Mouse (Mus musculus): ENCODE results near the gene Slc25a48. TPM values are rescaled to one million over a fixed set of nuclear protein-coding genes. Genes with fewer than 3 reads are reported as not detected.

The Slc25a48 gene
- polyA plus RNA-seq, 1 experiment: 0.02 TPM

DNA sequence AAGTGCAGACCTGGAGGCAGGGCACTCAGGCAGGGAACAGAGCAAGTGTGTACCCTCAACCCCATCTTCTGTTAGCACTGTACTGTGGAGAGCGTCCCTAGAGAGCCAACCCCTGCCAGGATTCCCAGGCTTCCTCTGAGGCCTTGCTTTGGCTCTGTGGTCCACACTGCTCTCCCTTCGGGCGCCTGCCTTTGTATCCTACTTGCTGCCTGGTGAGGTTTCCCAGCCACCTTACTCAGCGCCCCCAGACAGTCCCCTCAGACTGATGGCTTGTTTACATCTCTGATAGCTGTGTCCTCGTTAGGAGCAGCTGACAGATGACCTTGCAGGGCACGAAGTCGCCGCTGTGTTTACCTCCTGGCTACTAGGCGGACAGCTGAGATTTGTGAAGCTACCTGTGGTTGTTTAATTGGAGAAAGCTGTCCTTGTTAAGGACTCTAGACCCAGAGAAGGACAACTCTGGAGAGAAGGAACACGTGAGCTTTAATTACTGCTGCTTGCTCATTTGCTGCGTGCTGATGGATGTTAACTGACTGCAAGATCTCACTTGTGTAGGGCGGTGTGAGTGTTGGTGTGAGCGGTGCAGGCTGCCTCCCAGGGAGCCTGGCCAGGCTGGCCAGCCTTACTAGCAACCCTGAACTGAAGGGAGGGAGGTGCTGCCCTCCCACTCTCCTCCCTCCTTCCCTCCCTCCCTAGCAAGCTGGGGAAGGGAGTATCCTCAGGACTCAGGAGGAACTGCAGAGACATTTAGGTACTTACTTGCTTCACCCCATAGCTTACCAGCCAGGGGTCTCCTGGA is 19.3 kb upstream of the Slc25a48 start:
- H3K4me1 ChIP-seq (ENCODE audit: control insufficient read depth, insufficient read depth, insufficient read length): no peaks in the 10 kb centered on the region
- TF ChIP-seq POLR2A (IDR thresholded peaks at IDR 0.05; ENCODE audit: low read depth, low read length): no peak
- no peak for TF ChIP-seq CTCF (IDR thresholded peaks at IDR 0.05; ENCODE audit: extremely low read depth, insufficient read depth, insufficient read length, insufficient replicate concordance)
- no peak for DNase-seq (ENCODE audit: low read depth in 1 of 2, low spot score in 2 of 2)
- no peaks in the 10 kb centered on the region for H3K27me3 ChIP-seq (ENCODE audit: control insufficient read depth, insufficient read depth, low read length)
- H3K36me3 ChIP-seq (ENCODE audit: control insufficient read depth, insufficient read depth, low read length): no peaks in the 10 kb centered on the region
- 74% methylated on average over 13 of the region's 13 CpGs for WGBS
- no peak overlapping the region for H3K4me3 ChIP-seq (ENCODE audit: extremely low read depth, insufficient read depth, insufficient read length)
- H3K27ac ChIP-seq (ENCODE audit: insufficient read depth, low read length): no peak overlapping the region

DNA sequence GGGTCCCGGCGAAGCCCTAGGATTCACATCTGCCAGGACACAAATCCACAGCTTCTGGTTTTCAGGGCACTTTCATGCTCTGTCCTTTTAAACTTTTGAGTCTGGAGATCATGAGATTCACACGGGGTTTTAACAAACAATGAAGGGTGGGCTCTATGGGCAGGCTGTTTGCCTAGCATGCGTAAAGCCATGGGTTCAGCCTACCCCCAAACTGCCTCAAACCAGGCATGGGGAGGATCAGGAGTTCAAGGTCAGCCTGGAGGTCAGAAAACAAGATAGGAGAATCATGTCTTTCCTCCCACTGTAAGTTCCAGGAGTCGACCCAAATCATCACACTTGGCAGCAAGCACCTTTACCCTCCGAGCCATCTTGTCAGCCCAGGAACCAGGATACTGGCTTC is 18.6 kb upstream of the Slc25a48 start:
- Histone ChIP-seq H3K4me3 (ENCODE audit: extremely low read depth, insufficient read depth, insufficient read length) (no peak overlapping the region), H3K27ac (ENCODE audit: insufficient read depth, low read length) (no peak overlapping the region), H3K36me3 (ENCODE audit: control insufficient read depth, insufficient read depth, low read length) (no peaks in the 10 kb centered on the region), H3K27me3 (ENCODE audit: control insufficient read depth, insufficient read depth, low read length) (no peaks in the 10 kb centered on the region), H3K4me1 (ENCODE audit: control insufficient read depth, insufficient read depth, insufficient read length) (no peaks in the 10 kb centered on the region)
- TF ChIP-seq CTCF (IDR thresholded peaks at IDR 0.05; ENCODE audit: extremely low read depth, insufficient read depth, insufficient read length, insufficient replicate concordance) (no peak), POLR2A (IDR thresholded peaks at IDR 0.05; ENCODE audit: low read depth, low read length) (no peak)
- DNase-seq (ENCODE audit: low read depth in 1 of 2, low spot score in 2 of 2): no peak
- WGBS: 78% methylated on average over 6 of the region's 6 CpGs

DNA sequence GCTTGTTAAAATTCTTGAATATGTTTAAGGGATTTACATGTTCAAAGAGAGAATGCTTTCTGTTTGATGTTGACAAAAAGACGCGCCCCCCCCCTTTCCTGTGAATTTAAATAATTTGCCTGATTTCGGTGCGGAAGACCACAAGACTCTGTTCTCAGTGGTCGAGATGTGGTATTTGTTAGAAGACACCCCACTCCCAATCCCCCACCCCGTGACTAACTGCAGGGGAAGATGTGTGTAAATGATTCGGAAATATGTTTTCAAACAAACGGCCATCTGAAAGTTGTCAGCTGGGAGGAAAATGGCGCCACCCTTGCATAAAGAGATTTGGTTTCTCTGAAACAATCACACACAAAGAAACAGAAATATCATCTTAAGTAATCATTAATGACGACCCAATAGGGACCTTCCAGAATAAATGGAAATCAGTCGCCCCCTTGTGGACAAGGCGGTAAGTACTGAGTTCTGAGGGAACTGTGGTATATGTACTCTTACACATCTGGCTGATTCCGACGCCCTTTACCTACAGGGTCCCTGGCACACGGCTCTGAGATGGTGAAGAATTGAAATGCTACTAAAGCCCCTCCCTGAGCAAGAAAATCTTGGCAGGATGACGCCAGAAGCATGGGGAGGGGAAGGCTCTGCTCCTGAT is 16.0 kb upstream of the Slc25a48 start:
- H3K36me3 ChIP-seq (ENCODE audit: control insufficient read depth, insufficient read depth, low read length): no peaks in the 10 kb centered on the region
- peak in 1 of 2 experiments; percentile 18 for DNase-seq (ENCODE audit: low read depth in 1 of 2, low spot score in 2 of 2)
- H3K27ac ChIP-seq (ENCODE audit: insufficient read depth, low read length): no peak overlapping the region
- no peak for TF ChIP-seq CTCF (IDR thresholded peaks at IDR 0.05; ENCODE audit: extremely low read depth, insufficient read depth, insufficient read length, insufficient replicate concordance)
- TF ChIP-seq POLR2A (IDR thresholded peaks at IDR 0.05; ENCODE audit: low read depth, low read length): no peak
- H3K27me3 ChIP-seq (ENCODE audit: control insufficient read depth, insufficient read depth, low read length): no peaks in the 10 kb centered on the region
- H3K4me1 ChIP-seq (ENCODE audit: control insufficient read depth, insufficient read depth, insufficient read length): no peaks in the 10 kb centered on the region
- no peak overlapping the region for H3K4me3 ChIP-seq (ENCODE audit: extremely low read depth, insufficient read depth, insufficient read length)
- WGBS: 26% methylated on average over 16 of the region's 16 CpGs

- no peaks in the 10 kb centered on the region for H3K4me1 ChIP-seq (ENCODE audit: control insufficient read depth, insufficient read depth, insufficient read length)
- no peaks in the 10 kb centered on the region for H3K27me3 ChIP-seq (ENCODE audit: control insufficient read depth, insufficient read depth, low read length)
- WGBS: 62% methylated on average over 7 of the region's 7 CpGs
- no peak overlapping the region for H3K27ac ChIP-seq (ENCODE audit: insufficient read depth, low read length)
- H3K4me3 ChIP-seq (ENCODE audit: extremely low read depth, insufficient read depth, insufficient read length): no peak overlapping the region
- no peak for TF ChIP-seq CTCF (IDR thresholded peaks at IDR 0.05; ENCODE audit: extremely low read depth, insufficient read depth, insufficient read length, insufficient replicate concordance)
- TF ChIP-seq POLR2A (IDR thresholded peaks at IDR 0.05; ENCODE audit: low read depth, low read length): no peak
- no peak for DNase-seq (ENCODE audit: low read depth in 1 of 2, low spot score in 2 of 2)
- H3K36me3 ChIP-seq (ENCODE audit: control insufficient read depth, insufficient read depth, low read length): no peaks in the 10 kb centered on the region
Measured at GRCm38 (mm10) chr13:56425931-56426330, 12.2 kb upstream of the Slc25a48 start.

DNA sequence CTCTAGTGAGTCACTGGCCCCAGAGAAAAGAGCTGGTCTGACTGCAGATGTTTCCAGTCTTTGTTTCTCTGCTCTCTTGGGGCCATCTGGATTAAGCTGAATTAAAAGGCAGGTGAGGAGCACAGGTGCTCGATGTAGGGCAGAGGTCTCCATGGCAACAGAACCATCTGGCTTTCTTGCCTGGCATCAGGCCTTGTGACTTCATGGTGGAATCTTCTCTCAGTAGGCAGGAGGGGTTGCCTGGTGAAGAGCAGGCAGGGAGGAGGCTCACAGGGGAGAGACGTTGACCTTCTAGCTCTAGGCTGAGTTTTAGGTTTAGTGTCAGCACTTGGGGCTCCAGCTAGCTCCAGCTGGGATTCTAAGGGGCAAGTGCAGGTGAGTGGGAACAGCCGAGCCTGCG is 11.8 kb upstream of the Slc25a48 start, which contains the start of gene Gm3045:
Gene Gm3045 (plus strand): TSS at position 230 of the 400 bp plus-strand sequence.
- no peaks in the 10 kb centered on the region for H3K36me3 ChIP-seq (ENCODE audit: control insufficient read depth, insufficient read depth, low read length)
- TF ChIP-seq POLR2A (IDR thresholded peaks at IDR 0.05; ENCODE audit: low read depth, low read length) (no peak), CTCF (IDR thresholded peaks at IDR 0.05; ENCODE audit: extremely low read depth, insufficient read depth, insufficient read length, insufficient replicate concordance) (no peak)
- no peaks in the 10 kb centered on the region for H3K27me3 ChIP-seq (ENCODE audit: control insufficient read depth, insufficient read depth, low read length)
- no peak within 1 kb of the TSS for H3K27ac ChIP-seq (ENCODE audit: insufficient read depth, low read length)
- no peak for DNase-seq (ENCODE audit: low read depth in 1 of 2, low spot score in 2 of 2)
- no peaks in the 10 kb centered on the region for H3K4me1 ChIP-seq (ENCODE audit: control insufficient read depth, insufficient read depth, insufficient read length)
- 84% methylated on average over 4 of the region's 4 CpGs for WGBS
- H3K4me3 ChIP-seq (ENCODE audit: extremely low read depth, insufficient read depth, insufficient read length): no peak within 1 kb of the TSS

DNA sequence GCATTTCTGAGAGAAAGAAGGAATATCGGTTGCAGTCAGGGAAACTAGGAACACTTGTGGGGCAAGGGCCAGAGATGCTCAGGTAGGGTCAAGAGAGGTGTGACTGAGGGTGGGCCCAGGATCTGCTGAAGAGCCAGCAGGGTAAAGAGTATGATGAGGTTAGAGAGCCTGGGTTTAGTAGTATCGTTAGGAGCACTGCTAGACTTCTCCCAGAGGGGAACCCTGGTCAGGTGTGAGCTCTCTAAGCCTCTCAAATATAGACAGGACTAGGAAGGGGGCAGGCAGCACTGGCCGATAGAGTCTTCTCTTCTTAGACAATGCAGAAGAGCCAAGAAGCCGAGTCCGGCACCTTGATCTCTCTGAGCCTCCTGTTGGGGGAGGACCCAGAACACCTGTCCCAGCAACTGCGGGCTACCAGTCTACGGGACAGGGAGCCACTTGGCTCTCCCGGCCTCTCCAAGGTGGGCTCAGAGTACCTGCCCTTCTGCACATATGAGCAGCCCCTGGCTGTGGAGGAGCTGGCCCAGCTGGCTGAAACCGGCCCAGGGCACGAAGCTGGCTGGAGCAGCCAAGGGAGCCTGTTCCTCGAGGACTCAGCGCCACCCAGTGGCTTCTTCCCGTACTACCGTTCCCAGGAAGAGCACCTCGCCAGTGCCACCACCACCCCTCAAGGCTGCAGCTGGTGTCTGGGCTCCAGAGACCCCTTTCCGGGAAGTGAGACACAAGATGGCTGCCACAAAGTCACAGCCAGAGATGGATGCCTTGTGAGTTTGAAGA is 9.2 kb upstream of the Slc25a48 start:
- Histone ChIP-seq H3K36me3 (ENCODE audit: control insufficient read depth, insufficient read depth, low read length) (no peaks in the 10 kb centered on the region), H3K27ac (ENCODE audit: insufficient read depth, low read length) (no peak overlapping the region), H3K27me3 (ENCODE audit: control insufficient read depth, insufficient read depth, low read length) (no peaks in the 10 kb centered on the region), H3K4me1 (ENCODE audit: control insufficient read depth, insufficient read depth, insufficient read length) (no peaks in the 10 kb centered on the region), H3K4me3 (ENCODE audit: extremely low read depth, insufficient read depth, insufficient read length) (no peak overlapping the region)
- 38% methylated on average over 16 of the region's 16 CpGs for WGBS
- DNase-seq (ENCODE audit: low read depth in 1 of 2, low spot score in 2 of 2): peak in 1 of 2 experiments; percentile 12
- TF ChIP-seq CTCF (IDR thresholded peaks at IDR 0.05; ENCODE audit: extremely low read depth, insufficient read depth, insufficient read length, insufficient replicate concordance) (peak; percentile 27; the same call in 1 of the 2 replicates), POLR2A (IDR thresholded peaks at IDR 0.05; ENCODE audit: low read depth, low read length) (no peak)
